Mouse (Mus musculus): ENCODE data around the gene Tigd3.
A peak's percentile ranks its signal among the peaks of the same experiment; 100 is the strongest.

Tigd3 gene

GRCm38 (mm10) chr19:5877618-5878361 lies 16.2 kb downstream of the Tigd3 start, which contains the start of gene Slc25a45:
Gene Slc25a45, plus strand, starts transcription at chr19:5877808.
- peak; percentile 92 for DNase-seq (ENCODE audit: low read depth)

DNA sequence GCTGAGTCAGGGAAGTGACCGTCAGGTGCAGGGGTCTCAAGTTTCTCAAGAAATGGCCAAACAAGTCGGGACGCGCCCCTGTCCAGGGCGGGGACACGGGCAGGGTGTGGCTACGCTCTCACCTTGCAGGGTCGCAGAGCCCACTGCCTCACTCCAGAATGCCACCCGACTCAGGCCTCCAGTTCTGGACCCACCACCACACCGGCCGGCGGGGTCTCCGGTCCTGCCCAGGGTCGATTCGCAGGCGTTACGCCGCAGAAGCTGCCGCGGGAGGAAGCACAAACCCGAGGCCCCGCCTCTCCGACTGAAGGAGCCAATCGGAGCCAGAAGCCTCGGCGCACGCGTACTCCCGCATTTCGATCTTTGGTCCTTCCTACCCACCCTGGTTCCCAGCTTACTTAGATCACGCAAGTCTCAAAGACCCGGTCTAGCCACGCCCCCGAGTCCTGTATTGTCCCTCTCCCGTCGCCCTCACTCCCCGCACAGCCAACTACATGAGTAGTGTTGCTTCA lies 18.9 kb downstream of the Tigd3 start, which contains the start of gene Frmd8:
TSS of gene Frmd8 (minus strand) at position 306 of the 512 bp plus-strand sequence.
- peak; percentile 98 for DNase-seq (ENCODE audit: low read depth)

GRCm38 (mm10) chr19:5874391-5874968 lies 19.5 kb downstream of the Tigd3 start:
- DNase-seq (ENCODE audit: low read depth), result peak; percentile 51

- peak; percentile 70 for DNase-seq (ENCODE audit: low read depth)
Observed at GRCm38 (mm10) chr19:5872931-5873556, 20.9 kb downstream of the Tigd3 start.

DNA sequence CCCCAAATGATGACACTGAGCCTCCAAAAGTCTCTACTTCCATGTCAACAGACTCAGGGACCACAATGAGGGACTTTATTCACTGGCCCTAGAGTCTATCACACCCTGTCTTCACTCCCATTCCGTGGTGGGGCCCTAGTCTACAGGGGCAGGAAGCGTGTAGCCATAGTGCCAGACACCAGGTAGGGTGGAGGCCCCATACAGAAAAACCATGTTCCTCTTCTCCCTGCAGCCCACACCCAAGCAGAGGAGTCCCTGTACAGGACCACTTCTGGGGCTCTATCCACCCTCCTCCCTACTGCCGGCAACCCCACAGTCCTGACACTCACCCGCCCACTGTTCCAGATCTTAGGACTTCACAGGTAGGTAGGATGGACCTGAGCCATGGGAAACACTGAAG lies 21.4 kb downstream of the Tigd3 start:
- peak; percentile 58 for DNase-seq (ENCODE audit: low read depth)

- DNase-seq (ENCODE audit: low read depth), result peak; percentile 60
Observed at GRCm38 (mm10) chr19:5871683-5872082, 22.3 kb downstream of the Tigd3 start.

DNA sequence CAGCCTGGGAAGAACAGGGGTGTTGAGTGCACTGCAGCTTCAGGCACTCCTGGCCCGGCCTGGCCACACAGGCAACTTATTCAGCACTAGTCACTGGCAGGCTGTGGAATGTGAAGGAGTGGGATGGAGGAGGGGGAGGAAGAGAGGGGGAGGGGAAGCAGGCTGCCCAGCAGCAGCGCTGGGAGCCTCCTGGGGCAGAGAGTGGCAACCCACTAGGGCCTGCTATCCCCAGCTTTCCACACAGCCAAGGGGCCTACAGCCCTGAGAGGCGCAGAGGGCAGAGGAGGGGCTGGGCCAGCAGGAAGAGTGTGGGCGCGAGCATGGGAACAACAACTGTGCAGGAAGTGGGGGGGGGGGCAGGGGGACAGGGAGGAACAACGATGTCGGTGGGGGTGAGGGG lies 22.7 kb downstream of the Tigd3 start:
- DNase-seq (ENCODE audit: low read depth), result no peak

GRCm38 (mm10) chr19:5868096-5868495 lies 25.9 kb downstream of the Tigd3 start:
- no peak for DNase-seq (ENCODE audit: low read depth)

GRCm38 (mm10) chr19:5864710-5865398 lies 29.1 kb downstream of the Tigd3 start:
- no peak for DNase-seq (ENCODE audit: low read depth)

DNA sequence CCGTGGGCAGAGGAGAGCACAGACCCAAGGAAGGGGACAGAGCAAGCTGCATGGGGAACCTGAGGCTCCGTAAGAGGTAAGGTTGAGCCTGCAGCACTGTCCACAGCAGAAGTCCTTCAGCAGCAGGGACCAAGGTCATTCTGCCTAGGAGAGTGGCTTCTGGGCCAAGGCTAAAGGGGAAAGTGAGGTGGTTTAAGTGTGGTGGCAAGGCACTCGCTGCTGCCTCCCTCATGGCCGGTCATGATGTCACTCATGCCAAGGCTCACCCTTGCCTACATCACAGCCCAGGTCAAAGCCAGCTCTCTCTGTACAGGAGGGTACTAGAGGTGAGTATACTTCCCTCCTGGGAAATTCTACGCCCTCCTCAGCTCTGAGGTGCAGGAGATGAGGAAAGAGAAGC lies 30.2 kb downstream of the Tigd3 start:
- DNase-seq (ENCODE audit: low read depth), result no peak

DNA sequence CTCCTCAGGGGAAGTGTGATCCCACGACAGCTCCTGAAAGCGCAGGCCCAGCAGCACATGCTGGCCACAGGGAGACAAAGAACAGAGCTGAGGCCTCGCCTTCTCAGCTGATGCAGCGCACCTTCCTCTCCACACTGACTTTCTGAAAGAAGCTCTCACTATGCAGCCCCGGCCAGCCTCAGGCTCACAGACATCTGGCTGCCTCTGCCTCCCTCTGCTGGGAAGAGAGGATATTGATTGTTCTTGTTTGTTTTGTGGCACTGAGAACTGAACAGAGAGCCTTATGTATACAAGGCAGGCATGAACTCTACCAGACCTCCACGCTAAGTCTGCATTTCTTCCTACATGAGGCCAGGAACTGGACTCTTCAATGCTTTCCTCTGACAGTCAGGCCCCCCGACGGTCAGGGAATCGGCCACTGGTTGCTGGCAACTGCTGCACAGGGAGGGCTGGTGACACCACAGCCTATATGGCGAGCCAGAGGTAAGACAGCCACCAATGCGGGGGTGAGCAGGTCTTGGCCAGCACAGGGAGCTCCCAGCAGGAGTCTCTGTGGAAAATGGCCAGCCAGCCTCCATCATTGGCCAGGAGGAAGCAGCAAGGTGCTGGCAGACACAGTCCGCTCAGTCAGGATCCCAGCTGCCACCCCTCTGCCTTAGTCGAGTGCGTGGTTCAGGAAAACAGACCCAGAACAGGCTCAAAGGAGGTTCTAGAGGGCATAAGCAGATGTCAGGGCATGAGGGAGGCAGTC lies 31.4 kb downstream of the Tigd3 start:
- DNase-seq (ENCODE audit: low read depth), result no peak

GRCm38 (mm10) chr19:5856604-5857003 lies 37.3 kb downstream of the Tigd3 start:
- no peak for DNase-seq (ENCODE audit: low read depth)

GRCm38 (mm10) chr19:5852035-5852722 lies 41.8 kb downstream of the Tigd3 start:
- no peak for DNase-seq (ENCODE audit: low read depth)

GRCm38 (mm10) chr19:5851481-5851971 lies 42.4 kb downstream of the Tigd3 start:
- peak; percentile 47 for DNase-seq (ENCODE audit: low read depth)

DNA sequence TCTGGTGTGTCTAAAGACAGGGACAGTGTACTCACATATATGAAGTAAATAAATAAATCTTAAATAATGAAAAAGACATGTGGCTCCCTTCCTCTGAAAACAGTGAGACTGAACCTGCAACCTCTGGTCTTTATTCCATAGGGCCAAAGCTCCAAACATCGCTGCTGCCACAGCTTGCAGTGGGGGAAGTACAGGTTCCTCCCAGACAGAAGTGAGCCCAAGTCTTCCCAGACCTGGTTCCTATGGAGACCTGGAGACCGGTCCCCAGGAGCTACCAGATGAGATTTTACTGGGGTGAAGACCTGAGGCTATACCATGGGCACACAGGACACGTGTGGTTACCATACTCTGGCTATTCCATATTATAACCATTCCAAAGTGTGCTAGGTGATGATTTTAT lies 43.1 kb downstream of the Tigd3 start:
- no peak for DNase-seq (ENCODE audit: low read depth)

- peak; percentile 96 for DNase-seq (ENCODE audit: low read depth)
Observed at GRCm38 (mm10) chr19:5849843-5850527, 44.0 kb downstream of the Tigd3 start.

GRCm38 (mm10) chr19:5848826-5849672 lies 44.9 kb downstream of the Tigd3 start:
- peak; percentile 60 for DNase-seq (ENCODE audit: low read depth)

DNA sequence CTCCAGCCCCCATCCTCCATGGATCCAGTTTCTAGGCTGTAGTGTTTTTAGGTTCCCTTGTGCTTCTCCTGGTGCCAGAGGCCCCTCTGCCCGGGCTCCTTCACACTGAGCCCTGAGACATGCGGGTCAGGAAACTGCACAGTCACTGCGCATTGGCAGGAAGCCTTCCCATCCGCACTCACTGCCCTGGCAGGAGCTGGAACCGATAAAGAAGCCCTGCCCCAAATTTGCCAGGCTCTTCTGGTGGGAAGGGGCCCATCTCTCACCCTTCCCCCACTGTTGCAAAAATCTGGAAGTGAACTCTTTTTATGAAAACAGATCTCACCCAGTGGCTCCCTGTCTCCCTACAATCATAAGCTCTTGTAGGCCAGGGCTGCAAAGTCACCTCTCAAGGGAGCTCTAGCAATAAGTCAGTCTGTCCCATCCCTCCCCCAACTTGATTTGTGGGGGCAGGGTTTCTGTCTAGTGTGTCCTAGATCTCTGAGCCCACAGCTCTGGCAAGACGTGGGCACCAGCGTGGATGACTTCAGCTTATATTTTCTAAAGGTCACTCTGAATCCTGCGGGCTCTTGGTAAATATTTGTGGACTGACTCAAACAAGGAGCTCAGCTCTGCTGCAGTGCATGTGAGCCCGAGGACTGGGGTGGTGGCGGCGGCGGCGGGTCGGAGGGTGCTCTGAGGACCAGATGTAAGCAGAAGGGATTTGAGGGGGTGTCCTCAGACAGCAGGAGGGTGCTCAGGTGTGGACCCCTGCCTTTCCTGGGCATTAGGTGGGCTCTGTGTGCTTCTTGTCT lies 45.7 kb downstream of the Tigd3 start:
- DNase-seq (ENCODE audit: low read depth), result peak; percentile 63

All from induced T-regulatory cell, adult 2 months (primary cell).